Mouse (Mus musculus) E14TG2a.4 (cell line): ENCODE data around the gene Serpinb9f.
"Not testable (repeated sequence)": the region's sequence is repeated elsewhere in the genome, so short reads cannot be mapped to it uniquely, and the experiment has no call there.

Experiments used
- CTCF ChIP-seq: conservative IDR thresholded peaks from 2 replicates; pipeline ENCODE4 v1.5.1; 2014; ENCODE audit warnings: low read length
- NANOG ChIP-seq: IDR thresholded peaks from 2 replicates; pipeline ENCODE4 v1.6.1; 2014; ENCODE audit warnings: borderline replicate concordance, low read length, mixed read lengths
- POU5F1 ChIP-seq: IDR thresholded peaks from 2 replicates; pipeline ENCODE4 v1.6.1; 2014; ENCODE audit warnings: low read length, borderline replicate concordance

DNA sequence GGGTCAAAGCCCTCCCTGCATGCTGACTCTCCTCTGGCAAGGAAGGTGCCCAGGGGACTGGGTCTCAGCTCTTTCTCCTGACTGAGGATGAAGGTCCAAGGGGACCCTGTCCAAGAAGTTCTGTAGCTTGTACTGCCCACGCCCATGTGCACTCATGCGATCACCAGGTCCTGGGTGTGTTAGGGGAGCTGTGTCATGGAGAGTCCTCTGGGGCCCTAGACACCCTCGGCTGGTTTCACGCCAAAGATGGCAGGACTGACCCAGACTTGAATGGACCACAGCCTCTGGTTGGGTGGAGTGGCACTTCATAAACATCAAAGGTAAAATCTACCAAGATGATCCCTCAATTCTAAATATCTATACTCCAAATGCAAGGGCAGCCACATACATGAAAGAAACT, 15.2 kb upstream of the Serpinb9f start:
- TF ChIP-seq CTCF, POU5F1, NANOG: not testable (repeated sequence)
